Mouse (Mus musculus) left cerebral cortex, adult 18-20 months (tissue): ENCODE data around the gene Pkp1. TPM values are rescaled to one million over a fixed set of nuclear protein-coding genes. Genes with fewer than 3 reads are reported as not detected.

Experiments
- DNase-seq, 2 experiments: peaks; one replicate each; pipeline ENCODE4 v3.0.0; 2021 to 2022; ENCODE audit warnings: low spot score in 2 of 2, mixed read lengths in 1 of 2
- total RNA-seq, 2 experiments: library from RNA; stranded (reverse); gene quantifications; 2 replicates each; pipeline ENCODE4 v1.2.3; 2021

Gene Pkp1
- total RNA-seq, 2 experiments from 2014 or later = 0.09 TPM; not detected in 1

- no peak for DNase-seq
These were observed 5.3 kb downstream of the Pkp1 start for GRCm38 (mm10) chr1:135913657-135914056.

GRCm38 (mm10) chr1:135909381-135909780 is 9.6 kb downstream of the Pkp1 start:
- DNase-seq = no peak

GRCm38 (mm10) chr1:135906736-135907135 is 12.3 kb downstream of the Pkp1 start:
- no peak for DNase-seq

- no peak for DNase-seq
These were observed 19.0 kb downstream of the Pkp1 start for GRCm38 (mm10) chr1:135899991-135900515.

- no peak for DNase-seq
These were observed 19.7 kb downstream of the Pkp1 start for GRCm38 (mm10) chr1:135899295-135899694.

GRCm38 (mm10) chr1:135895367-135895766 is 23.6 kb downstream of the Pkp1 start:
- no peak for DNase-seq

- DNase-seq = no peak
These were observed 25.6 kb downstream of the Pkp1 start for GRCm38 (mm10) chr1:135893377-135893776.

- no peak for DNase-seq
These were observed 26.2 kb downstream of the Pkp1 start for GRCm38 (mm10) chr1:135892764-135893163.

GRCm38 (mm10) chr1:135892233-135892632 is 26.8 kb downstream of the Pkp1 start:
- peak in 1 of 2 experiments; percentile 54 for DNase-seq

- DNase-seq = peak; percentile 16 to 50
These were observed 27.4 kb downstream of the Pkp1 start for GRCm38 (mm10) chr1:135891424-135892216.

- DNase-seq = no peak
These were observed 29.4 kb downstream of the Pkp1 start for GRCm38 (mm10) chr1:135889461-135890185.

- peak; percentile 67 to 80 for DNase-seq
These were observed 36.5 kb downstream of the Pkp1 start for GRCm38 (mm10) chr1:135882385-135883109.

GRCm38 (mm10) chr1:135877248-135877647 is 41.8 kb downstream of the Pkp1 start:
- DNase-seq = no peak

GRCm38 (mm10) chr1:135872991-135873390 is 46.0 kb downstream of the Pkp1 start:
- DNase-seq = peak; percentile 8 to 39

GRCm38 (mm10) chr1:135868570-135868969 is 50.4 kb downstream of the Pkp1 start:
- DNase-seq = no peak

GRCm38 (mm10) chr1:135865518-135866194 is 53.4 kb downstream of the Pkp1 start:
- DNase-seq = peak; percentile 89 to 94

GRCm38 (mm10) chr1:135864830-135865229 is 54.2 kb downstream of the Pkp1 start:
- DNase-seq = no peak

GRCm38 (mm10) chr1:135863786-135864335 is 55.1 kb downstream of the Pkp1 start:
- no peak for DNase-seq

- no peak for DNase-seq
These were observed 56.4 kb downstream of the Pkp1 start for GRCm38 (mm10) chr1:135862561-135862960.

- DNase-seq = no peak
These were observed 56.9 kb downstream of the Pkp1 start for GRCm38 (mm10) chr1:135861980-135862552.
